Mouse (Mus musculus) C2C12 (cell line): ENCODE results near the gene Gm20388. TPM values are rescaled to one million over a fixed set of nuclear protein-coding genes. Genes with fewer than 3 reads are reported as not detected.
"Not testable (repeated sequence)": the region's sequence is repeated elsewhere in the genome, so short reads cannot be mapped to it uniquely, and the experiment has no call there.

Experiments
- H3K27me3 ChIP-seq: one replicate; pipeline ENCODE4 v1.6.1; 2011; ENCODE audit not compliant: control insufficient read depth, insufficient read depth, insufficient read length
- H3K36me3 ChIP-seq: one replicate; pipeline ENCODE4 v1.6.1; 2011; ENCODE audit not compliant: control insufficient read depth, insufficient read depth
- H3K4me3 ChIP-seq: one replicate; pipeline ENCODE4 v1.5.1; 2011; ENCODE audit warnings: mild to moderate bottlenecking, control low read depth; ENCODE audit not compliant: poor library complexity, insufficient read depth, severe bottlenecking
- H3K79me2 ChIP-seq: one replicate; pipeline ENCODE4 v1.6.1; 2011; ENCODE audit not compliant: control insufficient read depth, insufficient read depth
- H3K79me3 ChIP-seq: one replicate; pipeline ENCODE4 v1.6.1; 2011; ENCODE audit warnings: low read depth, control low read depth
- H3ac ChIP-seq: one replicate; pipeline ENCODE3; 2011; ENCODE audit warnings: low read depth; ENCODE audit not compliant: control insufficient read depth, insufficient read length
- CEBPB ChIP-seq: IDR thresholded peaks from one replicate; pipeline ENCODE4 v1.6.1; 2011; ENCODE audit warnings: low read depth, mild to moderate bottlenecking, control low read depth, moderate library complexity
- CTCF ChIP-seq: IDR thresholded peaks from one replicate; pipeline ENCODE4 v1.5.1; 2011; ENCODE audit not compliant: control insufficient read depth, insufficient read depth, insufficient read length
- FOSL1 ChIP-seq: IDR thresholded peaks from one replicate; pipeline ENCODE4 v1.8.0; 2011; ENCODE audit warnings: mild to moderate bottlenecking, low read length; ENCODE audit not compliant: poor library complexity, insufficient read depth, severe bottlenecking
- MAX ChIP-seq: IDR thresholded peaks from one replicate; pipeline ENCODE4 v1.6.1; 2011; ENCODE audit warnings: mild to moderate bottlenecking, control low read depth
- MYOD1 ChIP-seq: IDR thresholded peaks from one replicate; pipeline ENCODE4 v1.6.1; 2011; ENCODE audit warnings: low read depth; ENCODE audit not compliant: control insufficient read depth, insufficient read length
- MYOG ChIP-seq: IDR thresholded peaks from one replicate; pipeline ENCODE4 v1.6.1; 2011; ENCODE audit not compliant: control insufficient read depth, insufficient read length; ENCODE audit errors: extremely low read depth
- USF1 ChIP-seq: IDR thresholded peaks from one replicate; pipeline ENCODE4 v1.6.1; 2011; ENCODE audit warnings: low read depth, mild to moderate bottlenecking, control low read depth, moderate library complexity
- polyA plus RNA-seq: library from polyadenylated mRNA; unstranded; fragments of >200 nt; fragmentation: generic; extraction: Trizol; gene quantifications from one replicate; pipeline ENCODE4 v1.2.1, GENCODE M21; 2012; ENCODE audit warnings: missing spikeins

The Gm20388 gene
- polyA plus RNA-seq, 1 experiment = 15.0 TPM

GRCm38 (mm10) chr8:123446799-123447198, 3536.2 kb downstream of the Gm20388 start:
- Histone ChIP-seq H3K36me3 (no peaks in the 10 kb centered on the region), H3ac (no peak overlapping the region), H3K27me3 (no peaks in the 10 kb centered on the region), H3K79me2 (no peaks in the 10 kb centered on the region), H3K79me3 (no peaks in the 10 kb centered on the region), H3K4me3 (no peak overlapping the region)
- TF ChIP-seq MYOD1 (no peak), CEBPB (no peak), USF1 (no peak)

- no peaks in the 10 kb centered on the region for H3K79me2 ChIP-seq
- H3ac ChIP-seq = no peak overlapping the region
- no peaks in the 10 kb centered on the region for H3K79me3 ChIP-seq
- H3K4me3 ChIP-seq = no peak overlapping the region
- H3K27me3 ChIP-seq = no peaks in the 10 kb centered on the region
- H3K36me3 ChIP-seq = peaks cover 11% of the 10 kb centered on the region
- no peak for TF ChIP-seq MYOG
- no peak for TF ChIP-seq CEBPB
- TF ChIP-seq MYOD1 = no peak
- no peak for TF ChIP-seq FOSL1
- TF ChIP-seq USF1 = no peak
- no peak for TF ChIP-seq MAX
Observed at GRCm38 (mm10) chr8:123450783-123451182, 3540.1 kb downstream of the Gm20388 start.

- H3K36me3 ChIP-seq = peaks cover 11% of the 10 kb centered on the region
- H3ac ChIP-seq, H3K4me3 ChIP-seq, H3K27me3 ChIP-seq, H3K79me3 ChIP-seq, H3K79me2 ChIP-seq: not testable (repeated sequence)
Observed at GRCm38 (mm10) chr8:123451747-123452146, 3541.1 kb downstream of the Gm20388 start.

GRCm38 (mm10) chr8:123452149-123452548, 3541.5 kb downstream of the Gm20388 start:
- H3K4me3 ChIP-seq = no peak overlapping the region
- no peaks in the 10 kb centered on the region for H3K79me2 ChIP-seq
- H3ac ChIP-seq = no peak overlapping the region
- H3K27me3 ChIP-seq = no peaks in the 10 kb centered on the region
- TF ChIP-seq CEBPB (no peak), MYOG (no peak), FOSL1 (no peak), MAX (no peak), MYOD1 (no peak), USF1 (no peak), CTCF (no peak)
- peaks cover 11% of the 10 kb centered on the region for H3K36me3 ChIP-seq
- no peaks in the 10 kb centered on the region for H3K79me3 ChIP-seq

- Histone ChIP-seq H3K79me2 (no peaks in the 10 kb centered on the region), H3ac (no peak overlapping the region), H3K4me3 (no peak overlapping the region), H3K36me3 (peaks cover 13% of the 10 kb centered on the region), H3K79me3 (no peaks in the 10 kb centered on the region), H3K27me3 (no peaks in the 10 kb centered on the region)
- TF ChIP-seq MAX = no peak
- no peak for TF ChIP-seq MYOD1
- TF ChIP-seq FOSL1 = no peak
- no peak for TF ChIP-seq USF1
- TF ChIP-seq CTCF = no peak
- TF ChIP-seq MYOG = no peak
- TF ChIP-seq CEBPB = no peak
Observed at GRCm38 (mm10) chr8:123453291-123453690, 3542.7 kb downstream of the Gm20388 start.

- Histone ChIP-seq H3ac (no peak overlapping the region), H3K36me3 (peaks cover 15% of the 10 kb centered on the region), H3K79me3 (no peaks in the 10 kb centered on the region), H3K79me2 (no peaks in the 10 kb centered on the region), H3K4me3 (no peak overlapping the region), H3K27me3 (no peaks in the 10 kb centered on the region)
- TF ChIP-seq CTCF (no peak), MYOD1 (no peak), MYOG (no peak), FOSL1 (no peak), USF1 (no peak), CEBPB (no peak), MAX (no peak)
Observed at GRCm38 (mm10) chr8:123453951-123454350, 3543.3 kb downstream of the Gm20388 start.

- H3ac ChIP-seq = no peak overlapping the region
- H3K27me3 ChIP-seq = no peaks in the 10 kb centered on the region
- H3K79me3 ChIP-seq = no peaks in the 10 kb centered on the region
- H3K79me2 ChIP-seq = no peaks in the 10 kb centered on the region
- no peak for TF ChIP-seq MAX
- TF ChIP-seq CEBPB = no peak
- no peak for TF ChIP-seq FOSL1
- TF ChIP-seq CTCF = no peak
- TF ChIP-seq USF1 = no peak
- TF ChIP-seq MYOG = no peak
- TF ChIP-seq MYOD1 = no peak
- no peak overlapping the region for H3K4me3 ChIP-seq
- peaks cover 15% of the 10 kb centered on the region for H3K36me3 ChIP-seq
Observed at GRCm38 (mm10) chr8:123454559-123454958, 3543.9 kb downstream of the Gm20388 start.
